Mouse (Mus musculus) thymus, adult 2 months (tissue): ENCODE results near the gene Taf15. TPM values are rescaled to one million over a fixed set of nuclear protein-coding genes. Genes with fewer than 3 reads are reported as not detected.

Experiments used
- DNase-seq: peaks from one replicate; pipeline ENCODE4 v3.0.0; 2021
- H3K27ac ChIP-seq: fragments of 200-500 bp; 2 replicates; pipeline ENCODE4 v1.5.1; 2012; ENCODE audit warnings: low read length, control low read depth; ENCODE audit not compliant: control insufficient read depth, insufficient read depth
- H3K27me3 ChIP-seq: fragments of 200-500 bp; 2 replicates; pipeline ENCODE4 v1.6.1; 2012; ENCODE audit warnings: mild to moderate bottlenecking, low read length, moderate library complexity, mixed read lengths; ENCODE audit not compliant: control insufficient read depth, insufficient read depth
- H3K36me3 ChIP-seq: fragments of 200-500 bp; 2 replicates; pipeline ENCODE4 v1.6.1; 2012; ENCODE audit warnings: mild to moderate bottlenecking, low read length, moderate library complexity; ENCODE audit not compliant: control insufficient read depth, insufficient read depth
- H3K4me1 ChIP-seq: fragments of 200-500 bp; replicated peaks from 2 replicates; pipeline ENCODE4 v1.6.1; 2012; ENCODE audit warnings: low read length; ENCODE audit not compliant: control insufficient read depth, insufficient read depth
- H3K4me3 ChIP-seq: fragments of 200-500 bp; 2 replicates; pipeline ENCODE4 v1.5.1; 2012; ENCODE audit warnings: mild to moderate bottlenecking, low read length, control low read depth, moderate library complexity; ENCODE audit not compliant: control insufficient read depth, insufficient read depth
- CTCF ChIP-seq: fragments of 200-500 bp; IDR thresholded peaks from 2 replicates; pipeline ENCODE4 v1.5.1; 2012; ENCODE audit warnings: mild to moderate bottlenecking, control low read depth, low read length, moderate library complexity, borderline replicate concordance; ENCODE audit not compliant: control insufficient read depth, poor library complexity, insufficient read depth; ENCODE audit errors: extremely low read depth
- POLR2A ChIP-seq: fragments of 200-500 bp; IDR thresholded peaks from 2 replicates; pipeline ENCODE4 v1.6.1; 2012; ENCODE audit warnings: mild to moderate bottlenecking, low read length, control low read depth, moderate library complexity; ENCODE audit not compliant: control insufficient read depth, poor library complexity, insufficient read depth; ENCODE audit errors: extremely low read depth
- WGBS: fragments of 180-500 bp; shearing (Covaris S2); methylation state at CpG from one replicate; pipeline ENCODE4 v1.1.7; 2018; 5-methylcytosine and 5-hydroxymethylcytosine counted together
- polyA plus RNA-seq: library from polyadenylated mRNA; depleted of rRNA; stranded (reverse); fragments of >200 nt; gene quantifications from 2 replicates; pipeline ENCODE4 v1.2.3, GENCODE M21; 2012; rRNA removed

Taf15 gene
- polyA plus RNA-seq, result 17.1 and 20.0 TPM in 2 replicates

- Histone ChIP-seq H3K4me3 (peak within 1 kb of the TSS; percentile 93), H3K27me3 (no peaks in the 10 kb centered on the region), H3K27ac (peak within 1 kb of the TSS; percentile 58; the same call in 1 of the 2 replicates), H3K4me1 (peaks cover 7% of the 10 kb centered on the region), H3K36me3 (no peaks in the 10 kb centered on the region)
- peak; percentile 99 for DNase-seq
- WGBS, result 2% methylated on average over 66 of the region's 66 CpGs
- TF ChIP-seq POLR2A (peak; percentile 92), CTCF (peak; percentile 19; the same call in 1 of the 2 replicates)
Measured at GRCm38 (mm10) chr11:83472324-83473234, at the start of gene Taf15. TSS of gene Taf15 (plus strand) at chr11:83473086.

- no peak for TF ChIP-seq POLR2A
- peak; percentile 77; the same call in 1 of the 2 replicates for TF ChIP-seq CTCF
- 13% methylated on average over 8 of the region's 8 CpGs for WGBS
- peak; percentile 64 for DNase-seq
- H3K4me1 ChIP-seq, result peaks cover 7% of the 10 kb centered on the region; the same call in 1 of the 2 replicates
- no peaks in the 10 kb centered on the region for H3K36me3 ChIP-seq
- H3K4me3 ChIP-seq, result no peak overlapping the region
- no peak overlapping the region for H3K27ac ChIP-seq
- no peaks in the 10 kb centered on the region; the same call in 1 of the 2 replicates for H3K27me3 ChIP-seq
Measured at GRCm38 (mm10) chr11:83424681-83425080, 48.2 kb upstream of the Taf15 start.

GRCm38 (mm10) chr11:83426964-83427363 lies 45.9 kb upstream of the Taf15 start:
- no peak overlapping the region for H3K27ac ChIP-seq
- H3K36me3 ChIP-seq, result no peaks in the 10 kb centered on the region
- 5% methylated on average over 17 of the region's 17 CpGs for WGBS
- H3K27me3 ChIP-seq, result no peaks in the 10 kb centered on the region; the same call in 1 of the 2 replicates
- TF ChIP-seq CTCF, result no peak
- TF ChIP-seq POLR2A, result no peak
- no peak for DNase-seq
- H3K4me1 ChIP-seq, result peaks cover 7% of the 10 kb centered on the region; the same call in 1 of the 2 replicates
- H3K4me3 ChIP-seq, result peak overlapping the region; percentile 1; the same call in 1 of the 2 replicates

- Histone ChIP-seq H3K27ac (no peak within 1 kb of the TSS), H3K4me3 (no peak within 1 kb of the TSS), H3K4me1 (peaks cover 7% of the 10 kb centered on the region; the same call in 1 of the 2 replicates), H3K36me3 (no peaks in the 10 kb centered on the region), H3K27me3 (no peaks in the 10 kb centered on the region; the same call in 1 of the 2 replicates)
- no peak for TF ChIP-seq CTCF
- TF ChIP-seq POLR2A, result no peak
- 90% methylated on average over 5 of the region's 5 CpGs for WGBS
- no peak for DNase-seq
Measured at GRCm38 (mm10) chr11:83429355-83429754, 43.5 kb upstream of the Taf15 start, which contains the start of gene Gas2l2. TSS of gene Gas2l2 (minus strand) at chr11:83429455.

GRCm38 (mm10) chr11:83432533-83432932 lies 40.4 kb upstream of the Taf15 start:
- Histone ChIP-seq H3K4me1 (no peaks in the 10 kb centered on the region; the same call in 1 of the 2 replicates), H3K27ac (no peak overlapping the region), H3K27me3 (no peaks in the 10 kb centered on the region; the same call in 1 of the 2 replicates), H3K4me3 (no peak overlapping the region), H3K36me3 (no peaks in the 10 kb centered on the region)
- DNase-seq, result no peak
- 91% methylated on average over 2 of the region's 2 CpGs for WGBS
- TF ChIP-seq CTCF (no peak), POLR2A (no peak)

GRCm38 (mm10) chr11:83437377-83437776 lies 35.5 kb upstream of the Taf15 start, which contains the start of gene 1700020L24Rik:
TSS of gene 1700020L24Rik (plus strand) at chr11:83437677.
- no peak for TF ChIP-seq CTCF
- no peak for TF ChIP-seq POLR2A
- Histone ChIP-seq H3K27me3 (no peaks in the 10 kb centered on the region), H3K4me1 (no peaks in the 10 kb centered on the region), H3K4me3 (no peak within 1 kb of the TSS), H3K27ac (no peak within 1 kb of the TSS), H3K36me3 (no peaks in the 10 kb centered on the region)
- DNase-seq, result no peak
- WGBS, result 96% methylated on average over 1 of the region's 1 CpGs
